Mouse (Mus musculus) heart, embryonic 16.5 days (tissue): ENCODE data around the gene Gstt1. TPM values are rescaled to one million over a fixed set of nuclear protein-coding genes. Genes with fewer than 3 reads are reported as not detected.

Experiments used
- ATAC-seq: fragments of 200-750 bp; cut with Nextera tagmentation; replicated peaks from 2 replicates; pipeline ENCODE4 v1.8.0; 2017; ENCODE audit warnings: moderate number of reproducible peaks; ENCODE audit not compliant: insufficient read depth, low FRiP score; ENCODE audit errors: extremely low read depth
- H3K27ac ChIP-seq: fragments of 300-500 bp; sonication (generic); 2 replicates; pipeline ENCODE4 v1.5.1; 2014; ENCODE audit warnings: mild to moderate bottlenecking, low read length, control low read depth, moderate library complexity
- H3K27me3 ChIP-seq: fragments of 300-500 bp; sonication (generic); 2 replicates; pipeline ENCODE4 v1.6.1; 2014; ENCODE audit warnings: low read length, mixed read lengths; ENCODE audit not compliant: control insufficient read depth, insufficient read depth
- H3K36me3 ChIP-seq: fragments of 300-500 bp; sonication (generic); 2 replicates; pipeline ENCODE4 v1.6.1; 2014; ENCODE audit not compliant: control insufficient read depth, insufficient read depth
- H3K4me1 ChIP-seq: fragments of 300-500 bp; sonication (generic); 2 replicates; pipeline ENCODE4 v1.6.1; 2014; ENCODE audit warnings: low read length, mixed read lengths; ENCODE audit not compliant: control insufficient read depth, insufficient read depth
- H3K4me2 ChIP-seq: fragments of 300-500 bp; sonication (generic); 2 replicates; pipeline ENCODE4 v1.6.1; 2014; ENCODE audit warnings: low read depth, mild to moderate bottlenecking, control low read depth, low read length
- H3K4me3 ChIP-seq: fragments of 300-500 bp; sonication (generic); 2 replicates; pipeline ENCODE4 v1.5.1; 2014; ENCODE audit warnings: mild to moderate bottlenecking, control low read depth, low read length
- H3K9ac ChIP-seq: fragments of 300-500 bp; sonication (generic); 2 replicates; pipeline ENCODE4 v1.6.1; 2014; ENCODE audit warnings: low read length, control low read depth
- H3K9me3 ChIP-seq: fragments of 300-500 bp; sonication (generic); replicated peaks from 2 replicates; pipeline ENCODE4 v1.6.1; 2016; ENCODE audit warnings: low read length; ENCODE audit not compliant: control insufficient read depth
- WGBS: fragments of 180-500 bp; shearing (Covaris S2); extraction: QIAGEN DNeasy Blood & Tissue Kit; methylation state at CpG from one replicate; pipeline ENCODE4 v1.1.7; 2014; 5-methylcytosine and 5-hydroxymethylcytosine counted together
- polyA plus RNA-seq: library from polyadenylated mRNA; unstranded; fragments of >200 nt; fragmentation: Nextera tagmentation; extraction: Ambion mirVana; gene quantifications from 2 replicates; pipeline ENCODE4 v1.2.1, GENCODE M21; 2015

Gstt1 gene
- polyA plus RNA-seq, 1 experiment from 2014 or later = 9.0 TPM

GRCm38 (mm10) chr10:75823782-75824181, 25.4 kb upstream of the Gstt1 start:
- no peak for ATAC-seq
- Histone ChIP-seq H3K27ac (no peak overlapping the region), H3K4me3 (no peak overlapping the region), H3K27me3 (no peaks in the 10 kb centered on the region), H3K9me3 (peaks cover 4% of the 10 kb centered on the region; the same call in 1 of the 2 replicates), H3K4me1 (peaks cover 11% of the 10 kb centered on the region), H3K36me3 (no peaks in the 10 kb centered on the region), H3K9ac (no peak overlapping the region), H3K4me2 (no peak overlapping the region)
- WGBS = 76% methylated on average over 1 of the region's 1 CpGs

- Histone ChIP-seq H3K36me3 (no peaks in the 10 kb centered on the region), H3K4me2 (no peak within 1 kb of the TSS), H3K4me3 (no peak within 1 kb of the TSS), H3K4me1 (peaks cover 2% of the 10 kb centered on the region), H3K27me3 (no peaks in the 10 kb centered on the region), H3K27ac (no peak within 1 kb of the TSS), H3K9me3 (peaks cover 4% of the 10 kb centered on the region; the same call in 1 of the 2 replicates), H3K9ac (no peak within 1 kb of the TSS)
- WGBS = 92% methylated on average over 2 of the region's 2 CpGs
- no peak for ATAC-seq
Observed at GRCm38 (mm10) chr10:75822443-75822842, 24.1 kb upstream of the Gstt1 start, which contains the start of gene Gstt4. Gstt4 (minus strand) TSS chr10:75822543.

DNA sequence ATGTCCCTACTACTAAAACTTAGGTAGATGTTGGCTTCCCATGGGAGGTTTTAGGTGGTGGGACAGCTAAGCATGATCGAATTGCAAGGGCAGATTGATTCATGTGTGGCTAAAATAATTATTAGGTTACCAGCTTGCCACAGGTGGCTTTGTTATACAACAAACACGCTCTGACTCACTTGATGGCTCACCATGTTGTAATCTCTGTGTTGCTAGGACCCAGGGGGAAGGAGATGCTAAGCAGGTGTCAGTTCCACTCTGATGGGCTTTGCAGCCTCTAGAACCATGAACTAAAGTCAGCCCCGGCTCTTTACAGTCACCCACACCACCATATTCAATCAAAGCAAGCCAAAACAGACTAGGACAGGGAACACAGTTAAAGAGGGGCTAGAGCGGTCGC, 21.5 kb upstream of the Gstt1 start:
- 79% methylated on average over 5 of the region's 5 CpGs for WGBS

DNA sequence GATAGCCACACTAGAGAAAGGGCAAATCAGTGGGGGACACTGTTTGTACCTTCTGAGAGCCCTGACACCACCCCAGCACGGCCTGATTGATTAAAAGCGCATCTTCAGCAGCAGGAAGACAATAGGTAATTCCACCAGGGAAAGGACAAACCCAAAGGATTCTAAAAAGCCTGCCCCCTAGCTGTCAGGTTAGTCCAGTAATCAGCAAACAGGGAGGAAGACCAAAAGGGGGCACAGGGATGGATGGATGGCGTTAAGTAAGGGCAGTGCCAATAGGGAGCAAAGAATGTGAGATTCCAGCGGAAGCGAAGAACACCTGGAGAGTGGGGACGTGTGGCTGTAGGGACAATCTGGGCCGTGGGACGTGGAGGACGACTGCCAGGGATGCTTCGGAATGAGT, 20.3 kb upstream of the Gstt1 start:
- Histone ChIP-seq H3K27ac (no peak overlapping the region), H3K9me3 (peaks cover 4% of the 10 kb centered on the region; the same call in 1 of the 2 replicates), H3K4me3 (no peak overlapping the region), H3K9ac (no peak overlapping the region), H3K4me2 (no peak overlapping the region), H3K27me3 (no peaks in the 10 kb centered on the region), H3K36me3 (no peaks in the 10 kb centered on the region), H3K4me1 (no peaks in the 10 kb centered on the region)
- no peak for ATAC-seq
- 59% methylated on average over 10 of the region's 10 CpGs for WGBS

More for the DNA sequence above, 21.5 kb upstream of the Gstt1 start:
- peaks cover 4% of the 10 kb centered on the region; the same call in 1 of the 2 replicates for H3K9me3 ChIP-seq
- H3K27ac ChIP-seq = no peak overlapping the region
- no peak overlapping the region for H3K9ac ChIP-seq
- no peaks in the 10 kb centered on the region for H3K27me3 ChIP-seq
- no peak overlapping the region for H3K4me2 ChIP-seq
- H3K36me3 ChIP-seq = no peaks in the 10 kb centered on the region
- no peak overlapping the region for H3K4me3 ChIP-seq
- H3K4me1 ChIP-seq = no peaks in the 10 kb centered on the region
- ATAC-seq = no peak

GRCm38 (mm10) chr10:75804217-75804616, 5.8 kb upstream of the Gstt1 start:
- 52% methylated on average over 2 of the region's 2 CpGs for WGBS
- no peaks in the 10 kb centered on the region for H3K27me3 ChIP-seq
- no peaks in the 10 kb centered on the region for H3K4me1 ChIP-seq
- H3K4me2 ChIP-seq = no peak overlapping the region
- no peaks in the 10 kb centered on the region; the same call in 1 of the 2 replicates for H3K9me3 ChIP-seq
- no peak for ATAC-seq
- no peak overlapping the region for H3K9ac ChIP-seq
- H3K27ac ChIP-seq = no peak overlapping the region
- H3K36me3 ChIP-seq = no peaks in the 10 kb centered on the region
- H3K4me3 ChIP-seq = no peak overlapping the region

- Histone ChIP-seq H3K36me3 (no peaks in the 10 kb centered on the region), H3K9ac (peak overlapping the region; percentile 73), H3K27me3 (no peaks in the 10 kb centered on the region), H3K4me3 (peak overlapping the region; percentile 64), H3K9me3 (no peaks in the 10 kb centered on the region), H3K4me1 (peaks cover 13% of the 10 kb centered on the region), H3K4me2 (peak overlapping the region; percentile 95), H3K27ac (peak overlapping the region; percentile 32; the same call in 1 of the 2 replicates)
- WGBS = 0% methylated on average over 12 of the region's 12 CpGs
- peak; percentile 46; the same call in 1 of the 2 replicates for ATAC-seq
Observed at GRCm38 (mm10) chr10:75797619-75798175, 687 bp downstream of the Gstt1 start.

DNA sequence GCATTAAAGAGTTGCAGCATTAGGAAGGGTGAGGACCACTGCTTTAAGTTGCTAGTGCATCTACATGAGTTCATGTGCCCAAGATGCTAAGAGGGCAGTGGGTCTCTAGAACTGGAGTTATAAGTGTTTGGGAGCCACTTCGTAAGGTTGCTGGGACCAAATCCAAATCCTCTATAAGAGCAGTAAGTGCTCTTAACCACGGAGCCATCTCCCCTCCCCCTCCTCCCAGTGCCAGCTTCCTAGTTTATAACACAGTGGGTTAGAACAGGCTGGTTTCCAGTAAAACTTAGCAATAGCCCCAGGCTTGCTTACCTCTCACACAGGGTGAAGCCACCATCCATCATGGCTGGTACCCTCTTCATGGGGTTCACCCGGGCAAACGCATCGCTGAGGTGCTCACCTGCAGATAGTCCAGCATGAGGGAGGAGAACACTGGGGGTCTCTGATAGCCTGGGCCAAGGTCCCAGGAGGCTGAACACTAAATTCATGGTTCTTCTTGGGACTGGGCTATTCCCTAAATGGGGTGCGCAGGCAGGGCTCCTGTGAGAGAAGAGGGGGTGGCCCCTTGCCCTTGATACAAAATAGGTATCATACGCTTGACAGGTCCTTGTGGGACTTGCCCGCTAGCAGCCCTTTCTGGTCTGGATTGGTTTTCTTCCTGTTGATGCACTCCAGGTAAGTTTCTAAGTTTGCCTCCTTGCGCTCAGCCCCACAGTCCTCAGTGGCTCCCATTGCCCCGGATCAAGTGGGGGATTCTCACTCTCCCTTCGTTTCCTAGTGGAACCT, 1.5 kb downstream of the Gstt1 start:
- H3K9me3 ChIP-seq = no peaks in the 10 kb centered on the region
- H3K36me3 ChIP-seq = no peaks in the 10 kb centered on the region
- H3K4me3 ChIP-seq = peak overlapping the region; percentile 64
- peak overlapping the region; percentile 73 for H3K9ac ChIP-seq
- H3K27me3 ChIP-seq = no peaks in the 10 kb centered on the region
- WGBS = 29% methylated on average over 11 of the region's 11 CpGs
- ATAC-seq = no peak
- H3K4me2 ChIP-seq = peak overlapping the region; percentile 95
- H3K27ac ChIP-seq = no peak overlapping the region; the same call in 1 of the 2 replicates
- H3K4me1 ChIP-seq = peaks cover 13% of the 10 kb centered on the region

- peaks cover 13% of the 10 kb centered on the region for H3K4me1 ChIP-seq
- H3K9ac ChIP-seq = no peak overlapping the region
- H3K9me3 ChIP-seq = no peaks in the 10 kb centered on the region
- no peak overlapping the region for H3K27ac ChIP-seq
- WGBS = 39% methylated on average over 3 of the region's 3 CpGs
- no peaks in the 10 kb centered on the region for H3K27me3 ChIP-seq
- H3K36me3 ChIP-seq = no peaks in the 10 kb centered on the region
- H3K4me2 ChIP-seq = no peak overlapping the region
- ATAC-seq = no peak
- no peak overlapping the region for H3K4me3 ChIP-seq
Observed at GRCm38 (mm10) chr10:75794880-75795279, 3.5 kb downstream of the Gstt1 start.

DNA sequence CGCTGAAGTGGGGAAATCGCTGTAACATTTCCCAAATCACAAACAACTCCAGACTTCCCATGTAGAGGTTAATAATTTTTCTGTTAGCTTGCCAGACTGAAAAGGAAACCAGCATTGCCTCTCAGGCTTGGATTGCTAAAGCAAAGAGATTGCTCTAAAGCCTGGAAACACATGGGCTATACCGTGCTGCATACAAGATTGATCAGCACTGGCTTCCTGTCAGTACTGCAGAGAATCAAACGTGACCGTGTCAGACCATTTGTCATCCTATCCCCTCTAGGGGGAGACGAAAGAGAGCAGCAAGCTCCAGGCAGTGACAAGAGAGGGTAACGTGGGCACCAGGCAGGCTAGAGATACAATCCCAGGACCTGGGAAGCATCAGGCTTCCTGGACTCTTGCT, 7.6 kb downstream of the Gstt1 start:
- no peaks in the 10 kb centered on the region for H3K36me3 ChIP-seq
- H3K27me3 ChIP-seq = no peaks in the 10 kb centered on the region; the same call in 1 of the 2 replicates
- ATAC-seq = no peak
- no peaks in the 10 kb centered on the region for H3K9me3 ChIP-seq
- 17% methylated on average over 7 of the region's 7 CpGs for WGBS
- H3K4me3 ChIP-seq = no peak overlapping the region
- H3K9ac ChIP-seq = no peak overlapping the region
- H3K4me1 ChIP-seq = 0 out of 2 replicates have a peak, but pooled peaks cover 5% of the 10 kb centered on the region
- no peak overlapping the region for H3K4me2 ChIP-seq
- no peak overlapping the region for H3K27ac ChIP-seq
